Mouse (Mus musculus) intestine, embryonic 15.5 days (tissue): ENCODE measurements around the gene Man1c1. TPM values are rescaled to one million over a fixed set of nuclear protein-coding genes. Genes with fewer than 3 reads are reported as not detected.

Source experiments
- ATAC-seq: fragments of 200-750 bp; cut with Nextera tagmentation; 2 replicates; pipeline ENCODE4 v1.8.0; 2017; ENCODE audit warnings: moderate TSS enrichment, moderate library complexity
- H3K27ac ChIP-seq: fragments of 300-500 bp; sonication (generic); 2 replicates; pipeline ENCODE4 v1.5.1; 2015; ENCODE audit warnings: mild to moderate bottlenecking, inconsistent platforms
- H3K27me3 ChIP-seq: fragments of 300-500 bp; sonication (generic); replicated peaks from 2 replicates; pipeline ENCODE4 v1.6.1; 2015; ENCODE audit warnings: inconsistent platforms
- H3K36me3 ChIP-seq: fragments of 300-500 bp; sonication (generic); 2 replicates; pipeline ENCODE4 v1.6.1; 2015; ENCODE audit warnings: inconsistent platforms
- H3K4me1 ChIP-seq: fragments of 300-500 bp; sonication (generic); replicated peaks from 2 replicates; pipeline ENCODE4 v1.6.1; 2015; ENCODE audit warnings: inconsistent platforms
- H3K4me2 ChIP-seq: fragments of 300-500 bp; sonication (generic); replicated peaks from 2 replicates; pipeline ENCODE4 v1.6.1; 2015; ENCODE audit warnings: mild to moderate bottlenecking, inconsistent platforms
- H3K4me3 ChIP-seq: fragments of 300-500 bp; sonication (generic); replicated peaks from 2 replicates; pipeline ENCODE4 v1.5.1; 2015; ENCODE audit warnings: inconsistent platforms
- H3K9ac ChIP-seq: fragments of 300-500 bp; sonication (generic); 2 replicates; pipeline ENCODE4 v1.6.1; 2015; ENCODE audit warnings: inconsistent platforms
- H3K9me3 ChIP-seq: fragments of 300-500 bp; sonication (generic); 2 replicates; pipeline ENCODE4 v1.6.1; 2016; ENCODE audit warnings: inconsistent platforms
- WGBS: fragments of 180-500 bp; shearing (Covaris S2); methylation state at CpG from one replicate; pipeline ENCODE4 v1.1.7; 2015; 5-methylcytosine and 5-hydroxymethylcytosine counted together
- polyA plus RNA-seq: library from polyadenylated mRNA; unstranded; fragments of >200 nt; fragmentation: Nextera tagmentation; extraction: Ambion mirVana; gene quantifications from 2 replicates; pipeline ENCODE4 v1.2.1, GENCODE M21; 2015

The Man1c1 gene
- polyA plus RNA-seq, 1 experiment from 2014 or later: 3.0 TPM

- no peak for ATAC-seq
- no peaks in the 10 kb centered on the region for H3K27me3 ChIP-seq
- H3K9me3 ChIP-seq: no peaks in the 10 kb centered on the region
- no peak overlapping the region for H3K4me3 ChIP-seq
- no peak overlapping the region for H3K9ac ChIP-seq
- WGBS: 83% methylated on average over 10 of the region's 10 CpGs
- no peak overlapping the region for H3K27ac ChIP-seq
- H3K4me2 ChIP-seq: no peak overlapping the region
- peaks cover 6% of the 10 kb centered on the region for H3K4me1 ChIP-seq
- H3K36me3 ChIP-seq: peaks cover 13% of the 10 kb centered on the region
These were observed 165.0 kb downstream of the Man1c1 start for GRCm38 (mm10) chr4:134538997-134539580.

- Histone ChIP-seq H3K4me1 (peaks cover 13% of the 10 kb centered on the region), H3K4me2 (peak overlapping the region; percentile 79), H3K9ac (peak overlapping the region; percentile 49), H3K27ac (peak overlapping the region; percentile 75), H3K36me3 (peaks cover 4% of the 10 kb centered on the region; the same call in 1 of the 2 replicates), H3K9me3 (no peaks in the 10 kb centered on the region), H3K4me3 (peak overlapping the region; percentile 98), H3K27me3 (no peaks in the 10 kb centered on the region)
- WGBS: 7% methylated on average over 8 of the region's 8 CpGs
- ATAC-seq: peak; percentile 14; the same call in 1 of the 2 replicates
These were observed 168.3 kb downstream of the Man1c1 start for GRCm38 (mm10) chr4:134535787-134536151.

- H3K27ac ChIP-seq: peak within 1 kb of the TSS; percentile 79
- H3K36me3 ChIP-seq: peaks cover 8% of the 10 kb centered on the region
- peak within 1 kb of the TSS; percentile 81 for H3K9ac ChIP-seq
- H3K4me2 ChIP-seq: peak within 1 kb of the TSS; percentile 79
- no peaks in the 10 kb centered on the region for H3K9me3 ChIP-seq
- under 1% methylated on average over 71 of the region's 71 CpGs for WGBS
- peaks cover 13% of the 10 kb centered on the region for H3K4me1 ChIP-seq
- no peaks in the 10 kb centered on the region for H3K27me3 ChIP-seq
- peak; percentile 99 for ATAC-seq
- peak within 1 kb of the TSS; percentile 98 for H3K4me3 ChIP-seq
These were observed 168.9 kb downstream of the Man1c1 start, which contains the start of gene Mtfr1l for GRCm38 (mm10) chr4:134534932-134535786. Gene Mtfr1l (minus strand): TSS chr4:134535387.

- peak; percentile 22 for ATAC-seq
- no peaks in the 10 kb centered on the region for H3K9me3 ChIP-seq
- H3K4me3 ChIP-seq: peak overlapping the region; percentile 98
- H3K9ac ChIP-seq: peak overlapping the region; percentile 81
- peak overlapping the region; percentile 79 for H3K4me2 ChIP-seq
- peaks cover 14% of the 10 kb centered on the region for H3K36me3 ChIP-seq
- under 1% methylated on average over 57 of the region's 57 CpGs for WGBS
- H3K4me1 ChIP-seq: peaks cover 13% of the 10 kb centered on the region
- H3K27me3 ChIP-seq: no peaks in the 10 kb centered on the region
- H3K27ac ChIP-seq: peak overlapping the region; percentile 79
These were observed 169.8 kb downstream of the Man1c1 start for GRCm38 (mm10) chr4:134534124-134534886.

GRCm38 (mm10) chr4:134533421-134533820 lies 170.7 kb downstream of the Man1c1 start:
- Histone ChIP-seq H3K27ac (no peak overlapping the region), H3K4me3 (no peak overlapping the region; the same call in 1 of the 2 replicates), H3K9ac (0 out of 2 replicates have a peak overlapping the region, but pooled peaks have one; percentile 81), H3K4me1 (peaks cover 13% of the 10 kb centered on the region), H3K4me2 (peak overlapping the region; percentile 79), H3K36me3 (peaks cover 18% of the 10 kb centered on the region), H3K27me3 (no peaks in the 10 kb centered on the region), H3K9me3 (no peaks in the 10 kb centered on the region)
- WGBS: 84% methylated on average over 4 of the region's 4 CpGs
- no peak for ATAC-seq

- Histone ChIP-seq H3K27me3 (no peaks in the 10 kb centered on the region), H3K4me3 (no peak overlapping the region), H3K4me2 (no peak overlapping the region), H3K9me3 (no peaks in the 10 kb centered on the region), H3K4me1 (peaks cover 13% of the 10 kb centered on the region), H3K36me3 (peaks cover 18% of the 10 kb centered on the region), H3K9ac (no peak overlapping the region), H3K27ac (no peak overlapping the region)
- no peak for ATAC-seq
- 82% methylated on average over 4 of the region's 4 CpGs for WGBS
These were observed 171.2 kb downstream of the Man1c1 start for GRCm38 (mm10) chr4:134532928-134533327.

- Histone ChIP-seq H3K27me3 (no peaks in the 10 kb centered on the region), H3K27ac (no peak overlapping the region), H3K4me2 (no peak overlapping the region), H3K36me3 (peaks cover 29% of the 10 kb centered on the region), H3K9ac (no peak overlapping the region), H3K4me3 (no peak overlapping the region), H3K4me1 (no peaks in the 10 kb centered on the region), H3K9me3 (no peaks in the 10 kb centered on the region)
- no peak for ATAC-seq
- WGBS: 71% methylated on average over 5 of the region's 5 CpGs
These were observed 177.9 kb downstream of the Man1c1 start for GRCm38 (mm10) chr4:134526220-134526619.

- H3K27ac ChIP-seq: no peak overlapping the region
- peaks cover 29% of the 10 kb centered on the region for H3K36me3 ChIP-seq
- no peak overlapping the region for H3K4me3 ChIP-seq
- H3K27me3 ChIP-seq: no peaks in the 10 kb centered on the region
- ATAC-seq: no peak
- no peaks in the 10 kb centered on the region for H3K4me1 ChIP-seq
- no peaks in the 10 kb centered on the region for H3K9me3 ChIP-seq
- no peak overlapping the region for H3K9ac ChIP-seq
- WGBS: 80% methylated on average over 5 of the region's 5 CpGs
- H3K4me2 ChIP-seq: no peak overlapping the region
These were observed 178.3 kb downstream of the Man1c1 start for GRCm38 (mm10) chr4:134525806-134526205.

- no peak overlapping the region for H3K27ac ChIP-seq
- peaks cover 11% of the 10 kb centered on the region; the same call in 1 of the 2 replicates for H3K36me3 ChIP-seq
- ATAC-seq: no peak
- WGBS: 85% methylated on average over 4 of the region's 4 CpGs
- H3K27me3 ChIP-seq: no peaks in the 10 kb centered on the region
- no peaks in the 10 kb centered on the region for H3K4me1 ChIP-seq
- no peaks in the 10 kb centered on the region for H3K9me3 ChIP-seq
- no peak overlapping the region for H3K9ac ChIP-seq
- H3K4me2 ChIP-seq: no peak overlapping the region
- H3K4me3 ChIP-seq: no peak overlapping the region
These were observed 180.6 kb downstream of the Man1c1 start for GRCm38 (mm10) chr4:134523447-134523846.

- Histone ChIP-seq H3K4me1 (peaks cover 11% of the 10 kb centered on the region), H3K9me3 (no peaks in the 10 kb centered on the region), H3K4me3 (no peak overlapping the region), H3K27ac (no peak overlapping the region), H3K36me3 (no peaks in the 10 kb centered on the region), H3K9ac (no peak overlapping the region), H3K27me3 (no peaks in the 10 kb centered on the region), H3K4me2 (no peak overlapping the region)
- no peak for ATAC-seq
These were observed 184.8 kb downstream of the Man1c1 start for GRCm38 (mm10) chr4:134519281-134519680.

GRCm38 (mm10) chr4:134518541-134518940 lies 185.5 kb downstream of the Man1c1 start:
- H3K36me3 ChIP-seq: no peaks in the 10 kb centered on the region
- peaks cover 13% of the 10 kb centered on the region for H3K4me1 ChIP-seq
- H3K27me3 ChIP-seq: no peaks in the 10 kb centered on the region
- WGBS: 89% methylated on average over 4 of the region's 4 CpGs
- H3K4me3 ChIP-seq: no peak overlapping the region
- no peak for ATAC-seq
- no peak overlapping the region for H3K9ac ChIP-seq
- H3K27ac ChIP-seq: no peak overlapping the region
- H3K9me3 ChIP-seq: no peaks in the 10 kb centered on the region
- H3K4me2 ChIP-seq: no peak overlapping the region

- no peak for ATAC-seq
- no peak overlapping the region for H3K4me2 ChIP-seq
- H3K27me3 ChIP-seq: no peaks in the 10 kb centered on the region
- 85% methylated on average over 10 of the region's 10 CpGs for WGBS
- no peak overlapping the region for H3K27ac ChIP-seq
- no peaks in the 10 kb centered on the region for H3K36me3 ChIP-seq
- H3K4me1 ChIP-seq: peaks cover 14% of the 10 kb centered on the region
- H3K4me3 ChIP-seq: no peak overlapping the region
- H3K9ac ChIP-seq: no peak overlapping the region
- no peaks in the 10 kb centered on the region for H3K9me3 ChIP-seq
These were observed 186.4 kb downstream of the Man1c1 start for GRCm38 (mm10) chr4:134517719-134518118.
